Mouse (Mus musculus) T-helper 17 cell (primary cell): ENCODE measurements around the gene Wdr70.

Experiments
- in situ Hi-C, 2 experiments: fragments of 300-600 bp; cut with MboI, MseI; formaldehyde crosslinking; loops; 1 replicate in 1 of 2; 2 replicates in 1 of 2; pipeline ENCODE4 v1.15.1; 2025; ENCODE audit warnings: high pct_unique_total_duplicates in 2 of 2

Wdr70 gene

GRCm38 (mm10) chr15:7872473-7872872 lies 226.5 kb downstream of the Wdr70 start:
- in situ Hi-C loops = no loop called here

GRCm38 (mm10) chr15:7865305-7865704 lies 233.7 kb downstream of the Wdr70 start:
- in situ Hi-C loops = loop anchor here in 1 of 2 experiments (10.0 kb wide), 1 partner anchor 1149 kb away; no protein-coding TSS in a partner anchor

- in situ Hi-C loops = loop anchor here in 1 of 2 experiments (10.0 kb wide), 1 partner anchor 1151 kb away; no protein-coding TSS in a partner anchor
Observed at GRCm38 (mm10) chr15:7863328-7863727, 235.7 kb downstream of the Wdr70 start.

GRCm38 (mm10) chr15:7862890-7863289 lies 236.1 kb downstream of the Wdr70 start:
- in situ Hi-C loops = loop anchor here in 1 of 2 experiments (10.0 kb wide), 1 partner anchor 1152 kb away; no protein-coding TSS in a partner anchor

- in situ Hi-C loops = no loop called here
Observed at GRCm38 (mm10) chr15:7858841-7859240, 240.2 kb downstream of the Wdr70 start.

- in situ Hi-C loops = no loop called here
Observed at GRCm38 (mm10) chr15:7857418-7857817, 241.6 kb downstream of the Wdr70 start.

GRCm38 (mm10) chr15:7842398-7842797 lies 256.6 kb downstream of the Wdr70 start:
- in situ Hi-C loops = no loop called here

GRCm38 (mm10) chr15:7841664-7842063 lies 257.3 kb downstream of the Wdr70 start:
- in situ Hi-C loops = no loop called here

- in situ Hi-C loops = no loop called here
Observed at GRCm38 (mm10) chr15:7838921-7839309, 260.1 kb downstream of the Wdr70 start.

- in situ Hi-C loops = no loop called here
Observed at GRCm38 (mm10) chr15:7838060-7838920, 260.7 kb downstream of the Wdr70 start.

GRCm38 (mm10) chr15:7835404-7835803 lies 263.6 kb downstream of the Wdr70 start:
- in situ Hi-C loops = no loop called here

GRCm38 (mm10) chr15:7825530-7825929 lies 273.5 kb downstream of the Wdr70 start:
- in situ Hi-C loops = no loop called here

- in situ Hi-C loops = no loop called here
Observed at GRCm38 (mm10) chr15:7823886-7824285, 275.1 kb downstream of the Wdr70 start.
